24 mouse cellular contexts compared by ENCODE assay signal in genomic region chr11:12757677-12758076, GRCm38 (mm10).
"Had no signal": no experiment of that assay in that cellular context is flagged by ENCODE, and none has a peak within 500 bp of the region (broad histone marks: within the 10 kb centered on the region; RNA-seq: fewer than 3 reads in every experiment).

No protein-coding gene starts in this region.

- H3K4me1 ChIP-seq: kidney, embryonic 15.5 days; limb, embryonic 10.5 days; limb, embryonic 13.5 days; liver, embryonic 12.5 days; liver, embryonic 15.5 days; lung, embryonic 15.5 days; megakaryocyte, embryonic 14.5 days; midbrain, embryonic 10.5 days; midbrain, embryonic 13.5 days; neural tube, embryonic 13.5 days had no signal

- H3K9me3 ChIP-seq: kidney, embryonic 15.5 days; limb, embryonic 10.5 days; limb, embryonic 13.5 days; liver, embryonic 12.5 days; liver, embryonic 15.5 days; lung, embryonic 15.5 days; midbrain, embryonic 10.5 days; midbrain, embryonic 13.5 days; neural tube, embryonic 13.5 days had no signal

- H3K36me3 ChIP-seq: kidney, embryonic 15.5 days; limb, embryonic 10.5 days; limb, embryonic 13.5 days; liver, embryonic 12.5 days; liver, embryonic 15.5 days; lung, embryonic 15.5 days; midbrain, embryonic 10.5 days; midbrain, embryonic 13.5 days; neural tube, embryonic 13.5 days had no signal

- H3K4me2 ChIP-seq: kidney, embryonic 15.5 days; limb, embryonic 13.5 days; liver, embryonic 12.5 days; liver, embryonic 15.5 days; lung, embryonic 15.5 days; midbrain, embryonic 13.5 days; neural tube, embryonic 13.5 days had no signal

- DNase-seq: kidney, postnatal 10 days; kidney, postnatal 36 days; liver; lung, adult 18-20 months; lung, postnatal 10 days; lung, postnatal 36 days; retina, postnatal 1 day; right cerebral cortex, postnatal 25 days; spleen, adult 18-20 months; thymus, adult 2 months; thymus, postnatal 14 days; thymus, postnatal 4 days had no signal

- H3K27ac ChIP-seq: kidney, embryonic 15.5 days; limb, embryonic 10.5 days; limb, embryonic 13.5 days; liver, embryonic 12.5 days; liver, embryonic 15.5 days; lung, embryonic 15.5 days; midbrain, embryonic 10.5 days; midbrain, embryonic 13.5 days; neural tube, embryonic 13.5 days had no signal

- ATAC-seq: liver, embryonic 12.5 days; midbrain, embryonic 13.5 days; midbrain, embryonic 16.5 days had no signal

- H3K4me3 ChIP-seq: kidney, embryonic 15.5 days; limb, embryonic 10.5 days; limb, embryonic 13.5 days; liver, embryonic 12.5 days; liver, embryonic 15.5 days; lung, embryonic 15.5 days; megakaryocyte, embryonic 14.5 days; midbrain, embryonic 10.5 days; midbrain, embryonic 13.5 days; myocyte; neural tube, embryonic 13.5 days had no signal

- H3K27me3 ChIP-seq: kidney, embryonic 15.5 days; limb, embryonic 13.5 days; liver, embryonic 12.5 days; liver, embryonic 15.5 days; lung, embryonic 15.5 days; megakaryocyte, embryonic 14.5 days; midbrain, embryonic 13.5 days; neural tube, embryonic 13.5 days had no signal

- H3K9ac ChIP-seq: kidney, embryonic 15.5 days; limb, embryonic 13.5 days; liver, embryonic 12.5 days; liver, embryonic 15.5 days; lung, embryonic 15.5 days; midbrain, embryonic 13.5 days; neural tube, embryonic 13.5 days had no signal
